Mouse (Mus musculus) C2C12 (cell line): Measurements from ENCODE around the gene B4galt4. TPM values are rescaled to one million over a fixed set of nuclear protein-coding genes. Genes with fewer than 3 reads are reported as not detected.

ENCODE experiments used
- H3K27me3 ChIP-seq: one replicate; pipeline ENCODE4 v1.6.1; 2011; ENCODE audit not compliant: control insufficient read depth, insufficient read depth, insufficient read length
- H3K36me3 ChIP-seq: one replicate; pipeline ENCODE4 v1.6.1; 2011; ENCODE audit not compliant: control insufficient read depth, insufficient read depth
- H3K4me3 ChIP-seq: one replicate; pipeline ENCODE4 v1.5.1; 2011; ENCODE audit warnings: mild to moderate bottlenecking, control low read depth; ENCODE audit not compliant: poor library complexity, insufficient read depth, severe bottlenecking
- H3K79me2 ChIP-seq: one replicate; pipeline ENCODE4 v1.6.1; 2011; ENCODE audit not compliant: control insufficient read depth, insufficient read depth
- H3K79me3 ChIP-seq: one replicate; pipeline ENCODE4 v1.6.1; 2011; ENCODE audit warnings: low read depth, control low read depth
- H3ac ChIP-seq: one replicate; pipeline ENCODE3; 2011; ENCODE audit warnings: low read depth; ENCODE audit not compliant: control insufficient read depth, insufficient read length
- CEBPB ChIP-seq: IDR thresholded peaks from one replicate; pipeline ENCODE4 v1.6.1; 2011; ENCODE audit warnings: low read depth, mild to moderate bottlenecking, control low read depth, moderate library complexity
- CTCF ChIP-seq: IDR thresholded peaks from one replicate; pipeline ENCODE4 v1.5.1; 2011; ENCODE audit not compliant: control insufficient read depth, insufficient read depth, insufficient read length
- FOSL1 ChIP-seq: IDR thresholded peaks from one replicate; pipeline ENCODE4 v1.8.0; 2011; ENCODE audit warnings: mild to moderate bottlenecking, low read length; ENCODE audit not compliant: poor library complexity, insufficient read depth, severe bottlenecking
- MAX ChIP-seq: IDR thresholded peaks from one replicate; pipeline ENCODE4 v1.6.1; 2011; ENCODE audit warnings: mild to moderate bottlenecking, control low read depth
- MYOD1 ChIP-seq: IDR thresholded peaks from one replicate; pipeline ENCODE4 v1.6.1; 2011; ENCODE audit warnings: low read depth; ENCODE audit not compliant: control insufficient read depth, insufficient read length
- MYOG ChIP-seq: IDR thresholded peaks from one replicate; pipeline ENCODE4 v1.6.1; 2011; ENCODE audit not compliant: control insufficient read depth, insufficient read length; ENCODE audit errors: extremely low read depth
- USF1 ChIP-seq: IDR thresholded peaks from one replicate; pipeline ENCODE4 v1.6.1; 2011; ENCODE audit warnings: low read depth, mild to moderate bottlenecking, control low read depth, moderate library complexity
- polyA plus RNA-seq: library from polyadenylated mRNA; unstranded; fragments of >200 nt; fragmentation: generic; extraction: Trizol; gene quantifications from one replicate; pipeline ENCODE4 v1.2.1, GENCODE M21; 2012; ENCODE audit warnings: missing spikeins

Gene B4galt4
- polyA plus RNA-seq, 1 experiment, result 4.3 TPM

- Histone ChIP-seq H3K27me3 (no peaks in the 10 kb centered on the region), H3K36me3 (no peaks in the 10 kb centered on the region), H3K4me3 (no peak overlapping the region), H3ac (no peak overlapping the region), H3K79me2 (no peaks in the 10 kb centered on the region), H3K79me3 (no peaks in the 10 kb centered on the region)
- no peak for TF ChIP-seq MYOG
- no peak for TF ChIP-seq MAX
- no peak for TF ChIP-seq USF1
- TF ChIP-seq CEBPB, result no peak
- TF ChIP-seq FOSL1, result no peak
- no peak for TF ChIP-seq MYOD1
- no peak for TF ChIP-seq CTCF
These were observed 25.7 kb downstream of the B4galt4 start for GRCm38 (mm10) chr16:38767761-38768160.

- no peak overlapping the region for H3K4me3 ChIP-seq
- H3ac ChIP-seq, result no peak overlapping the region
- TF ChIP-seq MAX (no peak), CTCF (no peak), USF1 (no peak), MYOD1 (no peak), MYOG (no peak), CEBPB (no peak), FOSL1 (no peak)
- H3K36me3 ChIP-seq, result no peaks in the 10 kb centered on the region
- no peaks in the 10 kb centered on the region for H3K27me3 ChIP-seq
- H3K79me3 ChIP-seq, result no peaks in the 10 kb centered on the region
- no peaks in the 10 kb centered on the region for H3K79me2 ChIP-seq
These were observed 26.3 kb downstream of the B4galt4 start for GRCm38 (mm10) chr16:38768386-38768785.

DNA sequence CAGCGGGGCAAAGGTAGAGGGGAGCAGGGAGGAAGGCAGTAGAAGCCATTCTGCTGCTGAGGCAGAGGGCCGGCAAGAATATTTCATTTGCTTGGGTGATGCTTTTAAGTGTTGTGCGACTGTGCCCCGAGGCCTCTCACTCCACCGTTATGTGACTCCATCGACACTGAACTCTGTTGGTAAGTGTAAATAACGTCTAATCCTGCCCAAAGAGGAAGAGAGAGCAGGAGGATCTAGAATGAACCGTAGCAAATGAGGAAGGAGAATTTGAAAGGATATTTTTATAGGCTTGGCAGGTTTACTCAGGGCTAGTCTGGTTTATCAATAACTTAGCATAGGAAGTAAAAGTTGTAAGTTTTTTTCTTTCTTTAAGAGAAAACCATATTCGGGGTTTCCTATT lies 27.5 kb downstream of the B4galt4 start:
- H3K79me3 ChIP-seq, result no peaks in the 10 kb centered on the region
- no peak overlapping the region for H3K4me3 ChIP-seq
- H3ac ChIP-seq, result no peak overlapping the region
- TF ChIP-seq MYOG (no peak), MYOD1 (no peak), FOSL1 (no peak), CTCF (no peak), USF1 (no peak)
- no peaks in the 10 kb centered on the region for H3K27me3 ChIP-seq
- H3K36me3 ChIP-seq, result no peaks in the 10 kb centered on the region
- H3K79me2 ChIP-seq, result no peaks in the 10 kb centered on the region

DNA sequence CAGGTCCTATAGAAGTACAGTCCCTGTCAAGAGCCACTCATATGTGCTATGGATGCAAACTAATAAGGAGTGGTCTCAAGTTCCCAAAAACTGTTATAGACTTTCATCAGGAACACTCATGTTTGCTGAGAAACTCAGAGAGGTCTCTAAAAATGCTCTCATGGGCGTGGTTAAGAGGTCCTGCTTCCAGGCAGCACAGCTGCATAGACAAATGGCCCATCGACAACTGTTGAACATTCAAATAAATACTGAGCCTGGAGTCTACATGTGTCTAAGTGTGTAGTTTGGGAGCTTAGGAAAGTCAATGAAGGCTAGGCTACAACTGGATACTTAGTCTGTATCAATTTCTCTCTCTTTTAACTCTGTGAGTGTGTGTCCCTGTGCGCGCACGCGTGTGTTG lies 29.1 kb downstream of the B4galt4 start:
- no peaks in the 10 kb centered on the region for H3K79me3 ChIP-seq
- no peaks in the 10 kb centered on the region for H3K79me2 ChIP-seq
- TF ChIP-seq MAX, result no peak
- no peak for TF ChIP-seq MYOD1
- TF ChIP-seq USF1, result no peak
- TF ChIP-seq MYOG, result no peak
- no peak for TF ChIP-seq CTCF
- TF ChIP-seq CEBPB, result no peak
- TF ChIP-seq FOSL1, result no peak
- H3K4me3 ChIP-seq, result no peak overlapping the region
- no peak overlapping the region for H3ac ChIP-seq
- no peaks in the 10 kb centered on the region for H3K36me3 ChIP-seq
- H3K27me3 ChIP-seq, result no peaks in the 10 kb centered on the region

DNA sequence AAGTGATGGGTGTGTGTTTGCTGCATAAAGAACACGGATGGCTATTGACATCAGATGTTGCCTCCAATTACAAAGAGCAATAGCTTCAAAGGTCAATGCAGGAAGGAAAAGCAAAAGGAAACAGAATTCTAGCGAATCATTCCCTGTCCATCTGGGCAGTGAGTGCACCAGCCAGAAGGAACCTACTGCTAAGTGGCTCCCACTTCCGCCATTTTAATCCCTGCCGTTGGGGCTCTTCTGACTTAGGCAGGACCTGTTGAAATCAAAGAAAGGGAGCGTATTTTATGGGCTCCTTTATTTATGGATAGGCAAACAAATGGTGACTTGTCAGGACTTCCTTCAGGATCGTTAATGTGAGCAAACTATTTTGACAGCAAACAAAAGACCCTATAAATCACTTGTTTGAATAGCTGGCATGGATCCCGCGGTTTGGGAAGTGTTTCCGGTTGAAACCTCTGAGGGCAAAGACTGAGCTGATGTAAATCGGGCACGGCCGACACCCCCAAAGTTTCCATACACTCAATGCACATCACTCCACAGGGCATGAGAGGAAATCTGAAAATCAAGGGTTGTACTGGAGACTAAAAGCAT lies 30.9 kb downstream of the B4galt4 start:
- no peaks in the 10 kb centered on the region for H3K79me2 ChIP-seq
- no peaks in the 10 kb centered on the region for H3K36me3 ChIP-seq
- TF ChIP-seq CTCF, result no peak
- no peak for TF ChIP-seq MYOG
- TF ChIP-seq USF1, result no peak
- TF ChIP-seq MYOD1, result no peak
- TF ChIP-seq CEBPB, result no peak
- no peak for TF ChIP-seq FOSL1
- TF ChIP-seq MAX, result no peak
- H3K79me3 ChIP-seq, result no peaks in the 10 kb centered on the region
- no peaks in the 10 kb centered on the region for H3K27me3 ChIP-seq
- H3K4me3 ChIP-seq, result no peak overlapping the region
- H3ac ChIP-seq, result no peak overlapping the region

- TF ChIP-seq MAX (no peak), USF1 (no peak), FOSL1 (no peak), MYOD1 (no peak), CTCF (no peak), MYOG (no peak), CEBPB (no peak)
- H3K79me3 ChIP-seq, result no peaks in the 10 kb centered on the region
- no peaks in the 10 kb centered on the region for H3K27me3 ChIP-seq
- H3ac ChIP-seq, result no peak overlapping the region
- H3K36me3 ChIP-seq, result no peaks in the 10 kb centered on the region
- no peaks in the 10 kb centered on the region for H3K79me2 ChIP-seq
- H3K4me3 ChIP-seq, result no peak overlapping the region
These were observed 33.1 kb downstream of the B4galt4 start for GRCm38 (mm10) chr16:38774964-38775746.
